Mouse (Mus musculus): ENCODE data around the gene Sit1.

DNA sequence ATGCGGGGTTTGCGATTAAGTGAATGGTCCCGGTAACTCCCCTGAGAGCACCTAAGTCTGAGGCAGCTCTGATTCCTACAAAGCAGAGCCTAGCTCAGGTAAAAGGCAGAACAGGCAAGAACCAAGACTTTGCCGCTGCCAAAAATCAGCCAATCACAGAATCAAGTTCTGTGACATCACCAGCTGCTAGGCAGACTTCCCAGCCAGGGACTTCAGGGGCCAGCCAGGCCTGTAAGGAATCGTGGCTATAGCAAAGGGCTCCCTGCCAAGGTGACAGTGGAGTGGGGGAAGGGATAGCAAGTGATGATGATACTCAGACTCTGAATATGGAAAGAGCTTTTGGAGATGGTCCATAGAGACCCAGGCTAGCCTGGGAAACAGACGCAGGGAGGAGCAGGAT, 36.4 kb upstream of the Sit1 start:
- no peak for TF ChIP-seq POLR2A (IDR thresholded peaks at IDR 0.05; ENCODE audit: borderline replicate concordance, control insufficient read depth, low read depth, low read length)
- no peak for TF ChIP-seq CTCF (IDR thresholded peaks at IDR 0.05; ENCODE audit: control insufficient read depth, insufficient read depth, low read length)
